Mouse (Mus musculus) 3T3-L1 (cell line): ENCODE data around the gene Lin52.

Experiments
- DNase-seq: peaks from one replicate; pipeline ENCODE4 v3.0.0-alpha.2; 2015; ENCODE audit warnings: low read depth, low spot score

Gene Lin52

GRCm38 (mm10) chr12:84533706-84534486 is 82.7 kb downstream of the Lin52 start:
- peak; percentile 12 for DNase-seq

- peak; percentile 47 for DNase-seq
Observed at GRCm38 (mm10) chr12:84539537-84539936, 88.3 kb downstream of the Lin52 start.

- DNase-seq = no peak
Observed at GRCm38 (mm10) chr12:84541391-84541958, 90.3 kb downstream of the Lin52 start.

- DNase-seq = peak; percentile 74
Observed at GRCm38 (mm10) chr12:84546028-84546427, 94.8 kb downstream of the Lin52 start.

- no peak for DNase-seq
Observed at GRCm38 (mm10) chr12:84546577-84547085, 95.4 kb downstream of the Lin52 start.

GRCm38 (mm10) chr12:84548251-84548650 is 97.0 kb downstream of the Lin52 start:
- no peak for DNase-seq

GRCm38 (mm10) chr12:84555218-84555617 is 104.0 kb downstream of the Lin52 start:
- no peak for DNase-seq

GRCm38 (mm10) chr12:84562558-84562957 is 111.3 kb downstream of the Lin52 start:
- DNase-seq = no peak

GRCm38 (mm10) chr12:84567576-84567975 is 116.4 kb downstream of the Lin52 start:
- no peak for DNase-seq

GRCm38 (mm10) chr12:84569336-84569970 is 118.2 kb downstream of the Lin52 start, which contains the start of gene Vsx2:
Gene Vsx2 (plus strand): TSS chr12:84569762.
- no peak for DNase-seq

- DNase-seq = no peak
Observed at GRCm38 (mm10) chr12:84569976-84570693, 118.9 kb downstream of the Lin52 start.

- no peak for DNase-seq
Observed at GRCm38 (mm10) chr12:84570694-84571415, 119.6 kb downstream of the Lin52 start.

- no peak for DNase-seq
Observed at GRCm38 (mm10) chr12:84571466-84572340, 120.5 kb downstream of the Lin52 start.

GRCm38 (mm10) chr12:84572341-84572720 is 121.1 kb downstream of the Lin52 start:
- no peak for DNase-seq

GRCm38 (mm10) chr12:84573094-84573493 is 121.9 kb downstream of the Lin52 start:
- no peak for DNase-seq

- DNase-seq = peak; percentile 29
Observed at GRCm38 (mm10) chr12:84577768-84578439, 126.7 kb downstream of the Lin52 start.

GRCm38 (mm10) chr12:84578440-84578770 is 127.2 kb downstream of the Lin52 start:
- DNase-seq = no peak

GRCm38 (mm10) chr12:84581285-84581684 is 130.1 kb downstream of the Lin52 start:
- DNase-seq = no peak

GRCm38 (mm10) chr12:84589825-84590761 is 138.9 kb downstream of the Lin52 start:
- DNase-seq = peak; percentile 88
